Mouse (Mus musculus): ENCODE results near the gene Ankrd22. TPM values are rescaled to one million over a fixed set of nuclear protein-coding genes. Genes with fewer than 3 reads are reported as not detected.

Ankrd22 gene
- not detected for polyA plus RNA-seq (2017; shearing (Covaris generic))

DNA sequence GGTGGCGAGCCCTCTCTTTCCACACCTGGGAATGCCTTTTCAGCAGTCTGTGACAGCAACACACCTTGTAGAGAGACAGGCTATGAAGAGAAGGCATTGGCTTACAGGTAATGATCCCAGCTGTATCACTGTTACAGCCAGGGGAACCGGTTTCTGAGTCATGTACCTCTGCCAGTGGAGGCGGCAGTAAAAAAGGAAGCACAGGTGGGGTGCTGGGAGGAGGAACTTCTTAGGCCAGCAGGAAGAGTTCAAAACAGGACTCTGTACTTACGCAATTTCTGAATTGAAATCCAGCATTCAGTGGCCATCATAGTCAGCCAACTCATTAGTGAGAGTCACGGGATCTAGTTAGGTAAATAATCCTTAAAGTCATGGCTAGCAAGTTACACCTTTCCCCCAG lies at the start of gene Ankrd22:
TSS of gene Ankrd22 (minus strand) at position 163 of the 400 bp plus-strand sequence.

GRCm38 (mm10) chr19:34192008-34192963 lies 26.4 kb upstream of the Ankrd22 start, which contains the start of gene Stambpl1:
TSS of gene Stambpl1 (plus strand) at chr19:34192229.

GRCm38 (mm10) chr19:34100633-34101032 lies 65.2 kb downstream of the Ankrd22 start, which contains the start of gene Lipm:
TSS of gene Lipm (plus strand) at chr19:34100933.

Other genes with a start within 250 kb of the Ankrd22 start
- not detected for gene Lipf, start 204.9 kb downstream of the Ankrd22 start, polyA plus RNA-seq (2017; shearing (Covaris generic))
- gene Lipk, start 157.8 kb downstream of the Ankrd22 start, polyA plus RNA-seq (2017; shearing (Covaris generic)), result not detected
- gene Lipn, start 98.7 kb downstream of the Ankrd22 start, polyA plus RNA-seq (2017; shearing (Covaris generic)), result not detected
- not detected for gene Lipm, start 65.1 kb downstream of the Ankrd22 start, polyA plus RNA-seq (2017; shearing (Covaris generic))
- 106 TPM for gene Stambpl1, start 26.2 kb upstream of the Ankrd22 start, polyA plus RNA-seq (2017; shearing (Covaris generic))
- not detected for gene Acta2, start 89.5 kb upstream of the Ankrd22 start, polyA plus RNA-seq (2017; shearing (Covaris generic))
- 108 TPM for gene Fas, start 124.6 kb upstream of the Ankrd22 start, polyA plus RNA-seq (2017; shearing (Covaris generic))